Mouse (Mus musculus) MEL (cell line): Measurements from ENCODE around the gene Stap2. TPM values are rescaled to one million over a fixed set of nuclear protein-coding genes. Genes with fewer than 3 reads are reported as not detected.
A peak's percentile ranks its signal among the peaks of the same experiment; 100 is the strongest.

Experiments used
- DNase-seq: peaks from one replicate; pipeline ENCODE4 v3.0.0; 2011; ENCODE audit warnings: low read depth, low spot score
- H3K27ac ChIP-seq: 2 replicates; pipeline ENCODE4 v1.5.1; 2012; ENCODE audit warnings: low read depth, mild to moderate bottlenecking, control low read depth, low read length, moderate library complexity; ENCODE audit not compliant: control insufficient read depth
- H3K27me3 ChIP-seq, 2 experiments: fragments of 150-350 bp in 1 of 2; sonication (generic) in 1 of 2; 2 replicates each; pipeline ENCODE4 v1.6.1; 2012; ENCODE audit warnings: low read length in 2 of 2, mild to moderate bottlenecking in 2 of 2, improper control_type of control experiment in 1 of 2, moderate library complexity in 1 of 2; ENCODE audit not compliant: insufficient read depth in 2 of 2, control insufficient read depth in 1 of 2
- H3K36me3 ChIP-seq, 2 experiments: 2 replicates each; pipeline ENCODE4 v1.6.1; 2012 to 2014; ENCODE audit warnings: low read length in 2 of 2, improper control_type of control experiment in 1 of 2, inconsistent platforms in 1 of 2, mild to moderate bottlenecking in 1 of 2; ENCODE audit not compliant: insufficient read depth in 2 of 2, control insufficient read depth in 1 of 2
- H3K4me1 ChIP-seq, 2 experiments: fragments of 150-350 bp in 1 of 2; sonication (generic) in 1 of 2; 2 replicates each; pipeline ENCODE4 v1.6.1; 2012; ENCODE audit warnings: low read length in 2 of 2, improper control_type of control experiment in 1 of 2, mild to moderate bottlenecking in 1 of 2; ENCODE audit not compliant: insufficient read depth in 2 of 2, control insufficient read depth in 1 of 2
- H3K4me3 ChIP-seq, 2 experiments: fragments of 150-350 bp in 1 of 2; sonication (generic) in 1 of 2; 2 replicates each; pipeline ENCODE4 v1.5.1; 2012; ENCODE audit warnings: low read depth in 2 of 2, low read length in 2 of 2, mild to moderate bottlenecking in 2 of 2, moderate library complexity in 2 of 2, control low read depth in 1 of 2, improper control_type of control experiment in 1 of 2; ENCODE audit not compliant: control insufficient read depth in 1 of 2, insufficient read depth in 1 of 2
- H3K79me2 ChIP-seq: 2 replicates; pipeline ENCODE4 v1.6.1; 2012; ENCODE audit warnings: mild to moderate bottlenecking, low read length, moderate library complexity; ENCODE audit not compliant: control insufficient read depth, poor library complexity, insufficient read depth
- H3K9ac ChIP-seq: 2 replicates; pipeline ENCODE4 v1.6.1; 2012; ENCODE audit warnings: low read depth, mild to moderate bottlenecking, control low read depth, low read length, moderate library complexity; ENCODE audit not compliant: control insufficient read depth, poor library complexity, severe bottlenecking
- H3K9me3 ChIP-seq: fragments of 150-350 bp; sonication (generic); replicated peaks from 2 replicates; pipeline ENCODE4 v1.6.1; 2012; ENCODE audit warnings: mild to moderate bottlenecking, low read length, improper control_type of control experiment, moderate library complexity; ENCODE audit not compliant: insufficient read depth
- BHLHE40 ChIP-seq: IDR thresholded peaks from 2 replicates; pipeline ENCODE4 v1.6.1; 2012; ENCODE audit warnings: low read depth, mild to moderate bottlenecking, inconsistent platforms, low read length, improper control_type of control experiment, borderline replicate concordance
- ELF1 ChIP-seq: IDR thresholded peaks from 2 replicates; pipeline ENCODE4 v1.6.1; 2014; ENCODE audit warnings: low read depth, mild to moderate bottlenecking, inconsistent platforms, low read length, improper control_type of control experiment, moderate library complexity
- ETS1 ChIP-seq: IDR thresholded peaks from 2 replicates; pipeline ENCODE4 v1.6.1; 2012; ENCODE audit warnings: low read depth, mild to moderate bottlenecking, inconsistent platforms, low read length, improper control_type of control experiment, moderate library complexity
- GATA1 ChIP-seq: IDR thresholded peaks from 2 replicates; pipeline ENCODE4 v1.6.1; 2011; ENCODE audit warnings: low read depth, low read length, improper control_type of control experiment
- HCFC1 ChIP-seq: IDR thresholded peaks from 2 replicates; pipeline ENCODE4 v1.6.1; 2012; ENCODE audit warnings: low read depth, mild to moderate bottlenecking, inconsistent platforms, low read length, improper control_type of control experiment, moderate library complexity
- JUND ChIP-seq: IDR thresholded peaks from 2 replicates; pipeline ENCODE4 v1.6.1; 2011; ENCODE audit warnings: low read depth, mild to moderate bottlenecking, improper control_type of control experiment, low read length
- KAT2A ChIP-seq: conservative IDR thresholded peaks from 2 replicates; pipeline ENCODE4 v1.6.1; 2012; ENCODE audit warnings: low read depth, low read length, improper control_type of control experiment, inconsistent platforms
- MAFK ChIP-seq: IDR thresholded peaks from 2 replicates; pipeline ENCODE4 v1.6.1; 2011; ENCODE audit warnings: low read depth, mild to moderate bottlenecking, low read length, improper control_type of control experiment, borderline replicate concordance
- MAX ChIP-seq: IDR thresholded peaks from 2 replicates; pipeline ENCODE4 v1.6.1; 2011; ENCODE audit warnings: low read length, improper control_type of control experiment
- MEF2A ChIP-seq: IDR thresholded peaks from 2 replicates; pipeline ENCODE4 v1.6.1; 2014; ENCODE audit warnings: low read depth, mild to moderate bottlenecking, inconsistent platforms, low read length, improper control_type of control experiment; ENCODE audit not compliant: poor library complexity, insufficient replicate concordance, severe bottlenecking; ENCODE audit errors: extremely low read depth
- MXI1 ChIP-seq: IDR thresholded peaks from 2 replicates; pipeline ENCODE4 v1.6.1; 2011; ENCODE audit warnings: mild to moderate bottlenecking, low read depth, low read length, improper control_type of control experiment
- MYC ChIP-seq: IDR thresholded peaks from 2 replicates; pipeline ENCODE4 v1.6.1; 2011; ENCODE audit warnings: low read depth, mild to moderate bottlenecking, low read length, improper control_type of control experiment, moderate library complexity
- NELFE ChIP-seq: IDR thresholded peaks from 2 replicates; pipeline ENCODE4 v1.6.1; 2011; ENCODE audit warnings: low read depth, low read length, improper control_type of control experiment
- NRF1 ChIP-seq: IDR thresholded peaks from 2 replicates; pipeline ENCODE4 v1.6.1; 2014; ENCODE audit warnings: low read depth, mild to moderate bottlenecking, inconsistent platforms, low read length, improper control_type of control experiment, moderate library complexity; ENCODE audit not compliant: poor library complexity, insufficient read depth, severe bottlenecking
- POLR2A ChIP-seq, 2 experiments: IDR thresholded peaks; 2 replicates each; pipeline ENCODE4 v1.6.1; 2011 to 2012; ENCODE audit warnings: low read length in 2 of 2, mild to moderate bottlenecking in 2 of 2, control low read depth in 1 of 2, improper control_type of control experiment in 1 of 2, low read depth in 1 of 2, moderate library complexity in 1 of 2; ENCODE audit not compliant: control insufficient read depth in 1 of 2, insufficient read depth in 1 of 2, poor library complexity in 1 of 2
- POLR2AphosphoS2 ChIP-seq: IDR thresholded peaks from 2 replicates; pipeline ENCODE4 v1.6.1; 2011; ENCODE audit warnings: low read length, improper control_type of control experiment
- RCOR1 ChIP-seq: IDR thresholded peaks from 2 replicates; pipeline ENCODE4 v1.6.1; 2012; ENCODE audit warnings: low read depth, mild to moderate bottlenecking, inconsistent platforms, low read length, improper control_type of control experiment
- TAL1 ChIP-seq: IDR thresholded peaks from 2 replicates; pipeline ENCODE4 v1.6.1; 2012; ENCODE audit warnings: mild to moderate bottlenecking, inconsistent platforms, low read length, moderate library complexity, mixed read lengths
- TCF12 ChIP-seq: IDR thresholded peaks from 2 replicates; pipeline ENCODE4 v1.6.1; 2014; ENCODE audit warnings: low read depth, mild to moderate bottlenecking, inconsistent platforms, low read length, improper control_type of control experiment, moderate library complexity
- USF1 ChIP-seq: IDR thresholded peaks from 2 replicates; pipeline ENCODE4 v1.6.1; 2014; ENCODE audit warnings: low read depth, mild to moderate bottlenecking, inconsistent platforms, low read length, improper control_type of control experiment, moderate library complexity
- USF2 ChIP-seq, 2 experiments: IDR thresholded peaks; 2 replicates each; pipeline ENCODE4 v1.6.1; 2011 to 2012; ENCODE audit warnings: improper control_type of control experiment in 2 of 2, low read length in 2 of 2, borderline replicate concordance in 1 of 2, inconsistent platforms in 1 of 2, low read depth in 1 of 2, mild to moderate bottlenecking in 1 of 2; ENCODE audit not compliant: insufficient read depth in 1 of 2
- ZKSCAN1 ChIP-seq: IDR thresholded peaks from 2 replicates; pipeline ENCODE4 v1.6.1; 2012; ENCODE audit warnings: low read depth, mild to moderate bottlenecking, inconsistent platforms, low read length, improper control_type of control experiment, moderate library complexity
- ZMIZ1 ChIP-seq: IDR thresholded peaks from 2 replicates; pipeline ENCODE4 v1.6.1; 2012; ENCODE audit warnings: low read depth, mild to moderate bottlenecking, inconsistent platforms, low read length, improper control_type of control experiment, moderate library complexity
- ZNF384 ChIP-seq: IDR thresholded peaks from 2 replicates; pipeline ENCODE4 v1.6.1; 2012; ENCODE audit warnings: low read depth, mild to moderate bottlenecking, inconsistent platforms, low read length, improper control_type of control experiment
- polyA plus RNA-seq, 2 experiments: library from polyadenylated mRNA; stranded (reverse) in 1 of 2; unstranded in 1 of 2; fragments of >175 nt in 1 of 2; fragments of >200 nt in 1 of 2; gene quantifications; 2 replicates each; pipeline versions ENCODE4 v1.2.1 to v1.2.4; 2012; ENCODE audit warnings: low replicate concordance in 2 of 2, low read depth in 1 of 2; ENCODE audit not compliant: insufficient read length in 2 of 2, insufficient read depth in 1 of 2, missing spikeins in 1 of 2
- total RNA-seq: library from RNA; depleted of rRNA; stranded (reverse); fragments of 300-350 nt; gene quantifications from 2 replicates; pipeline ENCODE4 v1.2.3, GENCODE M21; 2012; rRNA removed

The Stap2 gene
- total RNA-seq: 0.08 and 0.10 TPM in 2 replicates
- under 1 TPM in 1 of 2 experiments, not detected in 1; 0.08 TPM for polyA plus RNA-seq

DNA sequence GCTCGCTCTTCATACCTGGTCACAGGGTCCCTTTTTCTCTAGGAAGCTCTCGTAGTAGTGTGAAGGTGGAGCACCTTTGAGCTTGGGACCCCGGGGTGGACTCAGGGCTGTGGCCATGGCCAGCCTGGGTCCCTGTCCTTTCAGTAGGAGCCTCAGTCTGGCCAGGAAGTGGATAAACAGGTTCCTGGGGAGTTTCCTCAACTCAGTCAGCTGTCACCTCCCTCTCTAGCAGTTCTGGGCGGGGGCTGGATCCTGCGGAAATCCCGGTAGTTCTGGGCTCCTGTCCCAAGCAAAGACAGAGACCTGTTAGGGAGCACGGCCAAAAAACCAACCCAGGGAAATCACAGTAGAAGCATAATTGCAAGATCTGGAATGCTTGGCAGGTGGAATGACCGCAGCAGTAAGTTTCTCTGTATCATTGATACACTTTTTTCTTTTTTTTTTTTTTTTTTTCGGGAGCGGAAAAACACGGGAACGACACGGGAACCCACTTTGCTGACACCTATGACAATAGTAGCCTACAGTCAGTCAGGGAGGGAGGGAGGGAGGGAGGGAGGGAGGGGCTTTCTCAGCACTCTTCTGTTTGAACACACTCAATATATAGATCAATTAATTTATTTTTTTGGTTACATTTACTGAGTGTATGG, at the start of gene Stap2, which contains the start of gene Mpnd:
Gene Stap2 (minus strand): TSS at position 170 of the 647 bp plus-strand sequence.
Gene Mpnd (plus strand): TSS at position 297 of the 647 bp plus-strand sequence.
- Histone ChIP-seq H3K4me1 (peaks cover 0 to 16% of the 10 kb centered on the region in 2 experiments; a peak in 2 of 4 replicates), H3K36me3 (peaks cover 0 to 8% of the 10 kb centered on the region in 2 experiments; a peak in 2 of 4 replicates), H3K27ac (no peak within 1 kb of the TSS), H3K9ac (no peak within 1 kb of the TSS), H3K4me3 (no peak within 1 kb of the TSS), H3K27me3 (no peaks in the 10 kb centered on the region), H3K79me2 (no peaks in the 10 kb centered on the region), H3K9me3 (no peaks in the 10 kb centered on the region)
- peak; percentile 71 for DNase-seq
- no peak for TF ChIP-seq NRF1
- TF ChIP-seq USF2 (IDR thresholded peaks at IDR 0.05; ENCODE audit: borderline replicate concordance in 1 of 2, insufficient read depth in 1 of 2, low read depth in 1 of 2, low read length in 2 of 2): no peak
- no peak for TF ChIP-seq USF1

GRCm38 (mm10) chr17:56054938-56055337, 49.6 kb upstream of the Stap2 start:
- H3K9ac ChIP-seq: no peak overlapping the region
- no peaks in the 10 kb centered on the region for H3K9me3 ChIP-seq
- TF ChIP-seq MEF2A (no peak), NELFE (no peak), ZNF384 (peak; percentile 58), ETS1 (peak; percentile 58), KAT2A (no peak), TAL1 (peak; percentile 35), RCOR1 (peak; percentile 19; the same call in 1 of the 2 replicates), TCF12 (0 out of 2 replicates have a peak, but pooled peaks have one; percentile 48)
- H3K4me3 ChIP-seq: no peak overlapping the region
- DNase-seq: no peak
- peaks cover 28% of the 10 kb centered on the region for H3K79me2 ChIP-seq
- H3K27me3 ChIP-seq: no peaks in the 10 kb centered on the region
- peaks cover 6 to 7% of the 10 kb centered on the region in 2 experiments; a peak in 3 of 4 replicates for H3K4me1 ChIP-seq
- peaks cover 16 to 33% of the 10 kb centered on the region in 2 experiments for H3K36me3 ChIP-seq
- H3K27ac ChIP-seq: no peak overlapping the region

GRCm38 (mm10) chr17:56051369-56051768, 46.0 kb upstream of the Stap2 start:
- Histone ChIP-seq H3K4me1 (peaks cover 6 to 7% of the 10 kb centered on the region in 2 experiments; a peak in 3 of 4 replicates), H3K36me3 (peaks cover 16 to 44% of the 10 kb centered on the region in 2 experiments)

More at GRCm38 (mm10) chr17:56051369-56051768, 46.0 kb upstream of the Stap2 start:
- TF ChIP-seq ZKSCAN1: no peak
- no peak for TF ChIP-seq ELF1
- no peak for TF ChIP-seq HCFC1
- TF ChIP-seq JUND: no peak
- TF ChIP-seq MYC: no peak
- no peak for TF ChIP-seq MAX
- no peak for TF ChIP-seq KAT2A
- no peak for TF ChIP-seq BHLHE40
- TF ChIP-seq ZMIZ1: no peak
- TF ChIP-seq POLR2AphosphoS2: no peak
- no peak for TF ChIP-seq GATA1
- no peak for TF ChIP-seq POLR2A (IDR thresholded peaks at IDR 0.05; ENCODE audit: control insufficient read depth in 1 of 2, insufficient read depth in 1 of 2, low read depth in 1 of 2, low read length in 2 of 2, poor library complexity in 1 of 2)
- no peak for TF ChIP-seq MXI1
- TF ChIP-seq MAFK: no peak
- H3K9me3 ChIP-seq: no peaks in the 10 kb centered on the region
- no peak overlapping the region for H3K9ac ChIP-seq
- no peak for DNase-seq
- no peaks in the 10 kb centered on the region for H3K27me3 ChIP-seq
- H3K4me3 ChIP-seq: no peak overlapping the region
- no peak overlapping the region for H3K27ac ChIP-seq
- peaks cover 51% of the 10 kb centered on the region for H3K79me2 ChIP-seq
